Mouse (Mus musculus) bone marrow, adult 2 months (tissue): ENCODE data around the gene Rasal2.

ENCODE experiments used
- CTCF ChIP-seq: fragments of 200-500 bp; IDR thresholded peaks from 2 replicates; pipeline ENCODE4 v1.5.1; 2011; ENCODE audit warnings: low read length, control low read depth; ENCODE audit not compliant: control insufficient read depth, insufficient read depth
- POLR2A ChIP-seq: fragments of 200-500 bp; IDR thresholded peaks from 2 replicates; pipeline ENCODE4 v1.6.1; 2011; ENCODE audit warnings: low read depth, mild to moderate bottlenecking, control low read depth, low read length, borderline replicate concordance; ENCODE audit not compliant: control insufficient read depth

DNA sequence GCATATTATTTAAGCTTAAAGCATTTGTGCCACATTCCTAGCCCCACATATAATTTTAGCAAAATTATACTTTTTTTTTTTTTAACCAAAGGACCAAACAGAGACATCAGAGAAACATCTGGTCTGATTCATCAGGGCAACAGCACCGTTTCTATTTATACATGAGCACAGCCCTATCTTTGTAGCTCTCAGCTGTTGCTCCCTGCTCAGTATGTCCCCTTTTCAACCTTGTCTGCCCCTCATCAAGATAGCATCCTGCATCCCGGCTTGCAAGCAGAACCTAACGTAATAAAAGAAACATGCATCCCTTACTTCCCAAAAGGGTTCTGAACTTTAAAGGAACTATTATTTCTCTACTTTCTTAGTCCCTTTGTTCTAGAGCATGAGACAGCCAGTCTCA is 5.0 kb upstream of the Rasal2 start:
- TF ChIP-seq CTCF (no peak), POLR2A (no peak)
